Mouse (Mus musculus) limb, embryonic 14.5 days (tissue): Measurements from ENCODE around the gene Dnah2. TPM values are rescaled to one million over a fixed set of nuclear protein-coding genes. Genes with fewer than 3 reads are reported as not detected.

ENCODE experiments used
- ATAC-seq: fragments of 200-750 bp; cut with Nextera tagmentation; 2 replicates; pipeline ENCODE4 v1.8.0; 2017; ENCODE audit warnings: low read depth, moderate number of reproducible peaks, moderate TSS enrichment; ENCODE audit not compliant: low FRiP score
- DNase-seq: peaks from one replicate; pipeline ENCODE4 v3.0.0-alpha.2; 2015; ENCODE audit warnings: low spot score
- H3K27ac ChIP-seq: fragments of 300-500 bp; sonication (generic); replicated peaks from 2 replicates; pipeline ENCODE4 v1.5.1; 2014; ENCODE audit warnings: low read depth, mild to moderate bottlenecking, low read length, moderate library complexity, mixed read lengths
- H3K27me3 ChIP-seq: fragments of 300-500 bp; sonication (generic); 2 replicates; pipeline ENCODE4 v1.6.1; 2014; ENCODE audit warnings: low read length, mixed read lengths; ENCODE audit not compliant: control insufficient read depth, insufficient read depth
- H3K36me3 ChIP-seq: fragments of 300-500 bp; sonication (generic); 2 replicates; pipeline ENCODE4 v1.6.1; 2014; ENCODE audit warnings: mild to moderate bottlenecking, low read length, moderate library complexity, mixed read lengths; ENCODE audit not compliant: control insufficient read depth, insufficient read depth
- H3K4me1 ChIP-seq: fragments of 300-500 bp; sonication (generic); 2 replicates; pipeline ENCODE4 v1.6.1; 2014; ENCODE audit warnings: antibody characterized with exemption, low read length, mixed read lengths; ENCODE audit not compliant: control insufficient read depth, insufficient read depth
- H3K4me2 ChIP-seq: fragments of 300-500 bp; sonication (generic); replicated peaks from 2 replicates; pipeline ENCODE4 v1.6.1; 2014; ENCODE audit warnings: low read depth, mild to moderate bottlenecking, low read length, moderate library complexity; ENCODE audit not compliant: severe bottlenecking
- H3K4me3 ChIP-seq: fragments of 300-500 bp; sonication (generic); replicated peaks from 2 replicates; pipeline ENCODE4 v1.5.1; 2014; ENCODE audit warnings: low read length
- H3K9ac ChIP-seq: fragments of 300-500 bp; sonication (generic); 2 replicates; pipeline ENCODE4 v1.6.1; 2014; ENCODE audit warnings: mild to moderate bottlenecking, low read depth, low read length, moderate library complexity; ENCODE audit not compliant: severe bottlenecking
- H3K9me3 ChIP-seq: fragments of 300-500 bp; sonication (generic); 2 replicates; pipeline ENCODE4 v1.6.1; 2016; ENCODE audit warnings: low read length; ENCODE audit not compliant: control insufficient read depth
- POLR2A ChIP-seq: fragments of 200-500 bp; IDR thresholded peaks from 2 replicates; pipeline ENCODE4 v1.8.0; 2012; ENCODE audit warnings: inconsistent platforms, mild to moderate bottlenecking, moderate library complexity, borderline replicate concordance; ENCODE audit not compliant: insufficient read depth, insufficient read length; ENCODE audit errors: extremely low read depth
- WGBS: fragments of 180-500 bp; shearing (Covaris S2); extraction: QIAGEN DNeasy Blood & Tissue Kit; methylation state at CpG from one replicate; pipeline ENCODE4 v1.1.7; 2014; 5-methylcytosine and 5-hydroxymethylcytosine counted together
- polyA plus RNA-seq, 2 experiments: library from polyadenylated mRNA; depleted of rRNA in 1 of 2; stranded (reverse) in 1 of 2; unstranded in 1 of 2; fragments of >200 nt; fragmentation: Nextera tagmentation in 1 of 2; extraction: Ambion mirVana in 1 of 2; gene quantifications; 2 replicates each; pipeline versions ENCODE4 v1.2.1 to v1.2.3; 2012 to 2014

The Dnah2 gene
- polyA plus RNA-seq, 2 experiments: 4.2 to 4.7 TPM

DNA sequence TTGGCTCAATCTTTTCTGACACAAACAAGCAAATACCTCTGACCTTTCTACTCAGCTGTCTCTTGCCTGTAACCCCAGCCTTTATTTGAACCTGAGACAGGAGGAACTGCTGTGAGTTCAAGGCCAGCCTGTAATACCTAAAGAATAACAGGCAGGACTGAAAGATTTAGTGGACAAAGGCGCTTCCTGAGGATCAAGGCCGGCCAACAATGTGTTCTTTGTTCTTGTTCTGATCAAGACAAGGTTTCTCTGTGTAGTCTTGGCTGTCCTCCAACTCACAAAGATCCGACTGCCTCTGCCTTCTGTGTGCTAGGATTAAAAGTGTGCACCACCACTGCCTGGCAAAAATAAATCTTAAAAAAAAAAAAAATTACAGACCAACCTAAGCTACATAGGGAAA, 15.5 kb upstream of the Dnah2 start:
- Histone ChIP-seq H3K27me3 (no peaks in the 10 kb centered on the region), H3K4me2 (no peak overlapping the region), H3K9me3 (no peaks in the 10 kb centered on the region), H3K36me3 (peaks cover 47% of the 10 kb centered on the region), H3K4me3 (no peak overlapping the region), H3K27ac (no peak overlapping the region), H3K9ac (no peak overlapping the region), H3K4me1 (peaks cover 20% of the 10 kb centered on the region)
- 59% methylated on average over 3 of the region's 3 CpGs for WGBS
- no peak for TF ChIP-seq POLR2A
- DNase-seq: no peak
- ATAC-seq: no peak

DNA sequence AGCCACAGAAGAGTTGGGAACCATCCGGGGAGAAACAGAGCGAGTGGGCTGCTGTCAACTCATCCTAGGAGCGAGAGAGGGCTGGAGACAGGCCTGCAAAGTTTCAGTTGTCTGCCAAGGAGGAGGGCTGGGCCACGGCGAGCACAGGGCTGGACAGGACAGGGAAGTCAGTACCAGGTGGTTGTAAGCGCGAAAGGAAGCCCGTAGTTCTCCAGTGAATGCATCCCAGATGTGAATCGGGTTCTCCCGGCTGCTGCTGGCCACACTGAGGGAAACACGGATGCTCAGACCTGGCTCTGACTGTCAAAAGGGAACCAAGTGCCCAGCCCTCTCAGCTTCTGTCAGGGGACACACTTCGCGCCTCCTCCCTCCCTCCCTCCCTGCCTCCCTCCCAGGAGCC, 14.5 kb upstream of the Dnah2 start:
- H3K9ac ChIP-seq: no peak overlapping the region
- H3K9me3 ChIP-seq: no peaks in the 10 kb centered on the region
- H3K27ac ChIP-seq: peak overlapping the region; percentile 20; the same call in 1 of the 2 replicates
- no peak overlapping the region for H3K4me3 ChIP-seq
- WGBS: 43% methylated on average over 13 of the region's 13 CpGs
- peaks cover 30% of the 10 kb centered on the region for H3K4me1 ChIP-seq
- peaks cover 46% of the 10 kb centered on the region for H3K36me3 ChIP-seq
- no peak for ATAC-seq
- no peak for TF ChIP-seq POLR2A
- no peak for DNase-seq
- no peak overlapping the region for H3K4me2 ChIP-seq
- no peaks in the 10 kb centered on the region for H3K27me3 ChIP-seq

GRCm38 (mm10) chr11:69560896-69561854, 12.3 kb upstream of the Dnah2 start:
- no peaks in the 10 kb centered on the region for H3K27me3 ChIP-seq
- ATAC-seq (0 out of 2 replicates have a peak, but pooled peaks have one; percentile 39), DNase-seq (peak; percentile 63)
- peaks cover 42% of the 10 kb centered on the region for H3K4me1 ChIP-seq
- H3K9me3 ChIP-seq: no peaks in the 10 kb centered on the region
- H3K9ac ChIP-seq: 0 out of 2 replicates have a peak overlapping the region, but pooled peaks have one; percentile 76
- H3K4me2 ChIP-seq: peak overlapping the region; percentile 90
- peak overlapping the region; percentile 83 for H3K27ac ChIP-seq
- 16% methylated on average over 16 of the region's 16 CpGs for WGBS
- no peak for TF ChIP-seq POLR2A
- peak overlapping the region; percentile 67 for H3K4me3 ChIP-seq
- peaks cover 41% of the 10 kb centered on the region for H3K36me3 ChIP-seq

DNA sequence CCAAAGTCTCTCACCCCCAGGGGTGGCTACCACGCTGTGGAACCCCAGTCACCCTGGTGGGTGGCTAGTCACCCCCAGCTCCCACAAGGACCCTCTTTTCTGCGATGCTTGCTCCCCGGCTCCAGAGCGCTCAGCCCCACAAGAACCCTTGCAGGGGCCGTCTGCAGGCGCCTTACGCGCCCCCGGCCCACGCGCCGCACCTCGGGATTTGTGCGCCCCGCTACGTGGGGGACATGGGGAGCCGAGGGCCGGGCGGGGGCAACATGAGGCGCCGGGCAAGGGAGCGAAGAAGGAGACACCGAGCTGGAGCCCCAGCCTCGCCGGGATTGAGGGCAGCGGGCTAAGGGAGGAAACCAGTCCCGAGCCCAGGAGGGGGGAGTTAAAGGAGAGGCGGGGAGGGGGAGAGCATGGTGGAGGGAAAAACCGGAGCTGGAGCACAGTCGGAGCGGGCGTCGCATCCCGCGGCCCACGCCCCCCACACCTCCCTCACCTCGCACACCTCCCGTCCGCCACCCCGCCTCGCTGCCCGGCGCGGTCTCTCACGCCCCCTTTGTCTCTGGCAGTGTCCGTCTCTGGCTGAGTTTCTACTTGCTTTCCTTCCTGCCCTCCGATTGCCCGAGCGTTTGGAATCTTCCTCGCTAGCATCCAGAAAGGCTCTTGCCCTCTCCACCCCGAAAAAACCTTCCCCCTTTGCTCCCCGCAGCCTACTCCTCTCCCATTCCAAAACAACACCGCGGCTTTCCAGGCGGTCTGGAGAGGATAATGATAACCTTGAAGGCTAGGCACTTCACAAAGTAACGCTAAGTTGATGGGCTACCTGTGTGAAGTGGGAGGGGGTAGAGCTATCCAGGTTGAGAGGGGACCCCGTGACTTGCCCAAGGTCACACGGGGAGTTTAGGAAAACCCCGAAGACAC, 11.2 kb upstream of the Dnah2 start, which contains the start of gene Efnb3:
Gene Efnb3 (minus strand): TSS at position 355 of the 915 bp plus-strand sequence.
- H3K4me3 ChIP-seq: peak within 1 kb of the TSS; percentile 67
- H3K4me2 ChIP-seq: peak within 1 kb of the TSS; percentile 90
- H3K27me3 ChIP-seq: no peaks in the 10 kb centered on the region
- peaks cover 42% of the 10 kb centered on the region for H3K4me1 ChIP-seq
- peak within 1 kb of the TSS; percentile 76 for H3K9ac ChIP-seq
- peaks cover 46% of the 10 kb centered on the region for H3K36me3 ChIP-seq
- WGBS: under 1% methylated on average over 41 of the region's 59 CpGs
- TF ChIP-seq POLR2A: peak; percentile 68; the same call in 1 of the 2 replicates
- peak; percentile 83 for ATAC-seq
- peak; percentile 77 for DNase-seq
- H3K9me3 ChIP-seq: no peaks in the 10 kb centered on the region
- peak within 1 kb of the TSS; percentile 83 for H3K27ac ChIP-seq

DNA sequence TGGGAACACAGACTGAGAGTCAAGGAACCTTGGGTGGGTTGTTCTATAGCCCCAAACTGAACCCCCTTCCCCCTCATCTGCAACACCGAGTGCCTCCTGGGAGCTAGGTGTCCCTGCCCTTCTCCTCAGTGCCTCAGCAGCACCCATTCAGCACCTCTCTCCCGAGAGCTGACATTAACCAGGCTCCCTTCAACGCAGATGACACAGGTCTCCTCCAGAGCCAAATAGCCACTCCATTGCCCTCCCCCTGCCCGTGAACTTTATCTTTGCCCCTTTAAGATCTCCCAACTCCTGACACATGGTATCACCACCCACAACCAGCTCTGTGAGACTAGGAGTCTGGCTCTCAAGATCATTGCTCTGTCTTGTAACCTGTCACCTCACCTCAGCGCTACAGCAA, 10.3 kb upstream of the Dnah2 start:
- DNase-seq (no peak), ATAC-seq (no peak)
- H3K4me2 ChIP-seq: peak overlapping the region; percentile 90
- peak overlapping the region; percentile 83 for H3K27ac ChIP-seq
- TF ChIP-seq POLR2A: no peak
- 4% methylated on average over 5 of the region's 5 CpGs for WGBS
- peaks cover 42% of the 10 kb centered on the region for H3K4me1 ChIP-seq
- H3K4me3 ChIP-seq: peak overlapping the region; percentile 67
- no peaks in the 10 kb centered on the region for H3K9me3 ChIP-seq
- peaks cover 46% of the 10 kb centered on the region for H3K36me3 ChIP-seq
- peak overlapping the region; percentile 76 for H3K9ac ChIP-seq
- H3K27me3 ChIP-seq: no peaks in the 10 kb centered on the region
